Mouse (Mus musculus): ENCODE data around the gene Hbb-y.
"Not testable (repeated sequence)": the region's sequence is repeated elsewhere in the genome, so short reads cannot be mapped to it uniquely, and the experiment has no call there.

Hbb-y gene

DNA sequence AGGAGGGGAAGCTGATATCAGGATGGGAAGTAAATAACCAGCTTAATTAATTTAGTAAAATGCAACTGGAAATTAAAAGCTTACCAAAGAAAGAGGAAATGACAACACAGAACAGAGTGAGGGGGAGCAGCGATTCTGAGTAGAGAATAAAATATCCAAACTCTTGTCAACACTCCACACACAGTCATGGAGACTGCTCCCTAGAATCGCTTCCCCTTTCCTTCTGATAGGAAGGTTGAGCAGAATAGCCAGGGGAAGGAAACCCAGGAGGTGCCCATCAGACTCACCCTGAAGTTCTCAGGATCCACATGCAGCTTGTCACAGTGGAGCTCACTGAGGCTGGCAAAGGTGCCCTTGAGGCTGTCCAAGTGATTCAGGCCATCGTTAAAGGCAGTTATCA is 39.9 kb downstream of the Hbb-y start:
- DNase-seq (ENCODE audit: low read depth, low spot score), result not testable (repeated sequence)

DNA sequence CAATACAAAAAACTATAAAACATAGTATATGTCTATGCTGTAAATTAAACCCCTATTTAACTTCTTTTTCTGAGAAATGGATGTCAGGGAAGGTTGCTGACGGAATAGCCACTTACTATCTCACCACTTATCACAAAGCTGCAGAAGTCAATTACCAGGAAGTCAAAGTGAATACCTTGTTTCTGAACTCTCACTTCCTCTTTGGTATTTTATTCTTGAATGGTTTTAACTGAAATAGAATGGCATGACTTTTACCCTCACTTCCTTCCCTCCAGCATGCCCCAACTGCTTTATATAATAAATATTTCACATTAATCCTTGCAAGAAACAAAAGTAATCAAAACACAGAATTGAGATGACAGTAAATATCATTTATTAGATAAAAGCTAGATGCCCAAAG is 40.8 kb downstream of the Hbb-y start:
- no peak for DNase-seq (ENCODE audit: low read depth, low spot score)

DNA sequence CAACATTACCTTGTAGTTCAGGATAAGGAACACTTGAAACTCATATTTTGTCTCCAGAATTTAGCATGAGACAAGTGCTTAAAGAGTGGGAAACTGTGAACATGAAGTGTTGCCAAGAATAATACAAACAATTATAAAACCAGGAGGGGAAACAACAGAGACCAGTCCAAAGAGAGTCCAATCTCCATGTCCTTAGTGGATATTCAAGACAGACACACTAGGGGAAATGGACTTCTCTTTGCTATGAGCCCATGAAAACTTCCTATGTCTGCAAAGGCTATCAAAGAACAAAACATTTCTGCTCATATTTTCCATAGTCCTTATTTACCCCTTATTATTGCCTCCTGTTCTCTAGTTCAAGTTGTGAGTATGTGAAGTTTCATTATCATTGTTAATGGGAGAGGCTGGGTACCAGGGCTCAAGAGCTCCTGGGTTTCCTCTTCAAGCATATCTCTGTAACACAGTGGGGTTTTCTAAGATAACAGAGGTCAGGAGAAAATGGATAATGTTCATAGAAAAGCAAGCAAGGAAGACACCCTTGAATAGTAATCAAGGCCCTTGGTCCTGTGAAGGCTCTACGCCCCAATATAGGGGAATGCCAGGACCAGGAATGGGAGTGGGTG is 41.7 kb downstream of the Hbb-y start:
- DNase-seq (ENCODE audit: low read depth, low spot score), result no peak

DNA sequence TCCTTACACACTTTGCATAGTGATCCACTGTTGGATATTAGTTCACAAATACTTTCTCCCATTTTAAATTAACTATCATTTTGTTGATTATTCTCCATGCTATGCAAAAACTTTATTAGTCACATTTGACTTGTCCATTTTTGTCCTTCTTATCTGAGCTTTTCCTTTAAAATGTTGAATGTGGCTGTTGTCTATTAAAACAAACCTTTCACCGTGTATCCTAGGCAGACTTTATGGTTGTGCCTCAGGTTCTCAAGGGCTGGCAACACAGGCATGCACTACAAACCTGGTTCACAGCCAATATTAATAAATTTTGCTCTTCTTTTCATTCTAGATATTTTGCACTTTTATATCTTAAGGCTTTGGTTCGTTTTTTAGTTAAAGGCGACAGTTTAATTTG is 42.3 kb downstream of the Hbb-y start:
- DNase-seq (ENCODE audit: low read depth, low spot score), result no peak

DNA sequence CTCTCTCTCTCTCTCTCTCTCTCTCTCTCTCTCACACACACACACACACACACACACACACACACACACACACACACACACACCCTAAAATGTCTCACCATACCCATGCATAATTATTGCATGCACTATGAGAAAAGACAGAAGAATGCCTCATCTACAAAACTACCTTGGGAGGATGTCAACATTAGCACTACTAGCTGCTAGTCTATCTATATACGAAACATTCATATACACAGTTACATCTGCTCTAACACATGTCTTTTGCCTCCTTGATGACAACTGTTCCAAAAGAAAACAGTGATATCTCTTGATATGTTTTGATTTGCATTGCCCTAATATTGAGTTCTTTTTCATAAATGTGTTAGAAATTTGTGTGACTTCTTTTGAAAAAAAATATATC is 42.7 kb downstream of the Hbb-y start:
- DNase-seq (ENCODE audit: low read depth, low spot score), result no peak

DNA sequence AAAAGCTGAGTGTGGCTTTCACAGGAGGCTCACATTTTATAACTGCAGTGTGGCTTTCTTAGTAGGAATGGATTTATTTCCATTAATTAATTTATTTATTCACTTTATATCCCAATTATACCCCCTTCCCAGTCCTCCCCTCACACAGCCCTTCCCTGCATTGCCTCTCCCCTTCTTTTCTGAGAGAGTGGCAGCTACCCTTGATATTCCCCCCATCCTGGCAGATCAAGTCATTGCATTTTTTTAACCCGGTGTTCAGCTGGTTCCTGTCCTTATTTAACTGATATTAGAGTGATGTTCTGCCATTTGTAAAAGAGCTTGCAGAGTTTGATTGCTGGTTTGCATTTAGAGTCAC is 43.2 kb downstream of the Hbb-y start:
- no peak for DNase-seq (ENCODE audit: low read depth, low spot score)

DNA sequence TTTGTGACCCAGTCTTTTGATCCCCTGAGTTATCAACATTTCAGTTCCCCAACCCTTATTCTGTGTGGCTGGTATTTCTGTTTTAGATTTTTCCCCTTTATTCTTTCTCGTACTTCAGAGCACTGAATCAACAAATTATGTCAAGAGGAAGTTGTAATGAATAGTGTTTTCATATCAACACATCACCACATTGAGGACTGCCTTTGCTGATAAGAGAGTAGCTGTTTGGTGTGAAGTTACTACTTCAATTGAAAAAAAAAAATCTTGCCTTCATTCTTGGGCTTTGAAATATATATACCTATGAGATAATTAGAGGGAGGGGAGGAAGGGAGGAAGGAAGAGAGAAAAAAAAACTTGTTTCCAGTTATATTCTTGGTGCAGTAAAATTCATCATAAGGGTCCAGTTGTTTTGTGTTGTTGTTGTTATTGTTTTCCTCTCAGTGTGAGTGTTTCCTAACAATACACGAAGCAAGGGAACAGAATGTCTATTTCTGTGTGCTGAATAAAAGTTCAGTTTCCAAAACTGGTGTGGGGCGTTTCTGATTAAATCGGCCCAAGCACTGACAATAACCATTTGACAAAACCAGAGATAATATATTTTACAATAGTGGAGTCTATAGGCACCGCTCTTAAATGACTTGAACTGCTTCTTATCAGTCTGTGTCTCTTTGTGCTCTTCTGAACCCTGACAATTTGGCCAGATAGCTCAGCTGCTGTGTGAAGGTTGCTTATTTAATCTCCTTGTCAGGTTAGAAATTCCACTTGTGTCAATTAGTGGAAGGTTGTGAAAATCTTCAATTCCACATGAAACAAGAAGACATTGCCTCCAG is 43.8 kb downstream of the Hbb-y start:
- no peak for DNase-seq (ENCODE audit: low read depth, low spot score)

DNA sequence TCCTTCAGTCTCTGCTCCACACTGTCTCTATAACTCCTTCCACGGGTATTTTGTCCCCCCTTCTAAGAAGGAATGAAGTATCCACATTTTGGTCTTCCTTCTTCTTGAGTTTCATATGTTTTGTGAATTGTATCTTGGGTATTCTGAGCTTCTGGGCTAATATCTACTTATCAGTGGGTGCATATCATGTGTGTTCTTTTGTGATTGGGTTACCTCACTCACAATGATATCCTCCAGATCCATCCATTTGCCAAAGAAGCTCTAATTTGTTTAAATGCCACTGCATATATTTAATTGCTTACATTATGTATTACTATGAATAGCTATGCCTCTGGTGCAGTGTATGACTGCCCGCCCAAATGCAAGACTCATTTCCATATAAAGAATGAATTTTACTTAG is 44.9 kb downstream of the Hbb-y start:
- not testable (repeated sequence) for DNase-seq (ENCODE audit: low read depth, low spot score)

DNA sequence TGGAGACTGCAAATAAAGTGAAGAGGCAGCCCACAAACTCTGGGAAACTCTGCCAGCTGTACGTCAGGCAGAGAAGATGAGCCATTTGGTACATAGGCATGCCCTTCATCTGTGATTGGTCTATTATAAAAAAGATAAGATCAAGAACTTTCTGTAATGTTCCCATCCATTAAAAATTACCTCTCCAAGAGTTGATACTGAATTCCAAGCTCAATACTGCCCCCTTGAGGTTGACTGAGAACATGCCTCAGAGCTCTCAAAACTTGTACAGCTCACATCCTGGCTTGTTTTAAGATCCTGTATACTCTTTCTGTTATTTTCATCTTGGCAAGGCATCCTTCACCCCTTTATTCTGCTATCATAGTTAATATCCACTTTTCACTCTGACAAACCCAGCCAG is 46.2 kb downstream of the Hbb-y start:
- no peak for DNase-seq (ENCODE audit: low read depth, low spot score)

Measured in skeletal muscle tissue, adult 2 months (tissue).